Mouse (Mus musculus) spleen, adult 2 months (tissue): ENCODE measurements around the gene Mgll. TPM values are rescaled to one million over a fixed set of nuclear protein-coding genes. Genes with fewer than 3 reads are reported as not detected.

Experiments
- DNase-seq, 2 experiments: peaks; one replicate each; pipeline versions ENCODE4 v3.0.0 to v3.0.0-alpha.2; 2012 to 2021; ENCODE audit warnings: low spot score in 2 of 2, low read depth in 1 of 2
- H3K27ac ChIP-seq: fragments of 200-500 bp; 2 replicates; pipeline ENCODE4 v1.5.1; 2012; ENCODE audit warnings: low read length, inconsistent platforms; ENCODE audit not compliant: insufficient read depth
- H3K27me3 ChIP-seq: fragments of 200-500 bp; 2 replicates; pipeline ENCODE4 v1.6.1; 2012; ENCODE audit warnings: mild to moderate bottlenecking, moderate library complexity, low read length, inconsistent platforms; ENCODE audit not compliant: control insufficient read depth, insufficient read depth
- H3K36me3 ChIP-seq: fragments of 200-500 bp; 2 replicates; pipeline ENCODE4 v1.6.1; 2012; ENCODE audit warnings: mild to moderate bottlenecking, low read length, inconsistent platforms; ENCODE audit not compliant: control insufficient read depth, insufficient read depth
- H3K4me1 ChIP-seq: fragments of 200-500 bp; 2 replicates; pipeline ENCODE4 v1.6.1; 2011; ENCODE audit warnings: inconsistent platforms; ENCODE audit not compliant: control insufficient read depth, insufficient read depth, insufficient read length
- H3K4me3 ChIP-seq: fragments of 200-500 bp; 2 replicates; pipeline ENCODE4 v1.5.1; 2011; ENCODE audit warnings: mild to moderate bottlenecking, inconsistent platforms; ENCODE audit not compliant: insufficient read depth, insufficient read length; ENCODE audit errors: extremely low read depth
- CTCF ChIP-seq: fragments of 200-500 bp; IDR thresholded peaks from 2 replicates; pipeline ENCODE4 v1.5.1; 2011; ENCODE audit warnings: mild to moderate bottlenecking, inconsistent platforms; ENCODE audit not compliant: insufficient read depth, insufficient read length, insufficient replicate concordance; ENCODE audit errors: extremely low read depth
- POLR2A ChIP-seq: fragments of 200-500 bp; IDR thresholded peaks from 2 replicates; pipeline ENCODE4 v1.6.1; 2011; ENCODE audit warnings: low read depth, low read length, inconsistent platforms
- WGBS: fragments of 180-500 bp; shearing (Covaris S2); methylation state at CpG from one replicate; pipeline ENCODE4 v1.1.7; 2018; 5-methylcytosine and 5-hydroxymethylcytosine counted together
- polyA plus RNA-seq: library from polyadenylated mRNA; depleted of rRNA; stranded (reverse); fragments of >200 nt; gene quantifications from 2 replicates; pipeline ENCODE4 v1.2.3, GENCODE M21; 2012

Mgll gene
- polyA plus RNA-seq, 1 experiment = 43.1 TPM

- WGBS = 70% methylated on average over 5 of the region's 5 CpGs
Observed at GRCm38 (mm10) chr6:88832663-88833062, 108.5 kb downstream of the Mgll start.

DNA sequence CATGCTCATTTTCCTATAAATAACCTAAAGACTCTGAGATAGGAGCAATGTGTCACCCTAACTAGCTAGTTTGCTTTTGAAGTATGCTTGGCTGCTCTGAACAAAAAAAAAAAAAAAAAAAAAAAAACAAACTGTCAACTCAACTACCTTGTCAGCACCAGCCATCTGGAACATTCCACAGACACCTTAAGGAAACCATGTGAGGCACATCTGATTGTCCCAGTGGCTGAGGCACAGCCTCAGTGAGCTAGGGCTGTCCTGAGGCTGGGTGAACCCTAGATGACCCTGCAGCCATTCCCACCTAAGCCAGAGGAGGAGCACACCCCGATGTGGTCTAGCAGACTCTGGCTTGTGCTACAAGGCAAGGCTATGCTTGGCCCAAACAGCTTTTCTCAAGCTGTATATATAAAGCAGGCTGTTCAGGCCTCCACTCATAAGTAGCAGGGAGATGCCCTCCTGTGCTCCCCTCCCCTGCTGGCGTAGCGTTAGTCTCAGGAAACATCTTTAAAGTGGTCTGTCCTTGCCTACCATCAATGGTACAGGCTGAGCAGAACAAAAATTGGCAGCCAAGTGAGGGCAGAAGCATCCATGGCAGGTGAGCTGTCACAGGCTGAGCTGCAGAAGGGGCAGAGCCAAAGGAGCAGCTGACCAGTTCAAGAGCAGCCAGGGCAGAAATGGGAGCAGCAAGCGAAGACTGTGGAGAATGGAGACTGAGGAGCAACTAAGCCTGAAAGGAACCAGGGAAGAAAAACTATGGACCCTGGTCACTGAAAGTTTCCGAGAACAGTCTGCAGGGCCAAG, 109.3 kb downstream of the Mgll start:
- DNase-seq = no peak
- TF ChIP-seq CTCF (no peak), POLR2A (no peak)
- Histone ChIP-seq H3K4me3 (no peak overlapping the region), H3K36me3 (peaks cover 23% of the 10 kb centered on the region), H3K27me3 (no peaks in the 10 kb centered on the region), H3K27ac (no peak overlapping the region), H3K4me1 (peaks cover 4% of the 10 kb centered on the region; the same call in 1 of the 2 replicates)
- WGBS = 67% methylated on average over 5 of the region's 5 CpGs

More at GRCm38 (mm10) chr6:88832663-88833062, 108.5 kb downstream of the Mgll start:
- H3K27ac ChIP-seq = no peak overlapping the region
- no peak for TF ChIP-seq POLR2A
- TF ChIP-seq CTCF = no peak
- H3K27me3 ChIP-seq = no peaks in the 10 kb centered on the region
- no peak for DNase-seq
- peaks cover 8% of the 10 kb centered on the region; the same call in 1 of the 2 replicates for H3K4me1 ChIP-seq
- peaks cover 15% of the 10 kb centered on the region for H3K36me3 ChIP-seq
- no peak overlapping the region for H3K4me3 ChIP-seq

DNA sequence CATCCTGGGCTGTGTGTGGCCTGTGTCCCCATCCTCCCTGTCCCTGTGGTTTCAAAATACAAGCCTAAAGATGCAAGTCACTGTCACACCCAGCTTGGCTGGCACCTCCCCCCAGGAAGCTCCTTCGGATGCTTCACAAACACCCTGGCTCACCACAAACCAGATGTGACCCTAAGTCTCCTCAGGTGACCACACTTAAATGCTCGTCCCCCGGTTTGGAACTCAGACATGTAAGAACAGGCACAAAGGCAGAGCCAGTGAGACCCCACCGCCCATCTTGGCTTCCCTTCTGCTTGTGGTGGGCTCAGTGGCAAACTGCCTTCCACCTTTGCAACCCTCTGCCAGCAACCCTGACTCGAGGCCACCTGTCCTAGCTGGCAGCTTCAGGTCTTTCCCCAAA, 110.8 kb downstream of the Mgll start:
- peak overlapping the region; percentile 17; the same call in 1 of the 2 replicates for H3K27ac ChIP-seq
- H3K27me3 ChIP-seq = no peaks in the 10 kb centered on the region
- DNase-seq = no peak
- peaks cover 4% of the 10 kb centered on the region; the same call in 1 of the 2 replicates for H3K4me1 ChIP-seq
- TF ChIP-seq POLR2A = no peak
- TF ChIP-seq CTCF = no peak
- H3K36me3 ChIP-seq = peaks cover 31% of the 10 kb centered on the region
- 14% methylated on average over 5 of the region's 5 CpGs for WGBS
- H3K4me3 ChIP-seq = no peak overlapping the region

DNA sequence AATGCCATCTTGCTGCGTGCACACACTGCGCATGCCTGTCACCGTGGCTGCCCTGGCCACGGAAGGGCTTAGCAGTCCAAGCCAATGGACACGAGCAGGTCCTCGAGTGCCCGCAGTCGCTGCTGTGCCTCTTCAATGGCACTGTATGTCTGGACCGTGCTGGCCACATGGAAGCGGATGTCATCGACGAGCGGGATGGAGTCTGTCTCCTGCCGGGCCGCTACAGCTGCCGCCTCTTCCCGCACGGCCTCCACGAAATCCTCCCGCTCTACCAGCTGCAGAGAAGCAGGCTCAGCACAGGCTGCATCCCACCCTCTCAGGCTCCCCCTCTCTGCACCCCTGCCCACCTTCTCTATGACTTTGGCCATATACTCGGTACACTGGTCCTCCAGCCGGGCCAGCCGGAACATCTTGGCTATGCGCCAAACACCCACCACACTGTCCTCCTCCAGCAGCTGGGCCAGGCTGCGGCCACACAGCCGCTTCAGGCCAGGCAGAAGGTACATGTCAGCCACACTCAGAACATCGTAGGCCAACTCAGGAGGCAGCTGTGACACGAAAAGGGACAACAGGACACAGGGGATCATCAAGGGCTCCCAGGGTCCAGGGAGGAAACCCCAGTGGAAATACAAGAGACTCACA, 112.1 kb downstream of the Mgll start:
- TF ChIP-seq CTCF = no peak
- no peak for TF ChIP-seq POLR2A
- H3K4me3 ChIP-seq = no peak overlapping the region
- no peaks in the 10 kb centered on the region for H3K27me3 ChIP-seq
- H3K27ac ChIP-seq = no peak overlapping the region
- WGBS = 93% methylated on average over 28 of the region's 28 CpGs
- H3K36me3 ChIP-seq = peaks cover 31% of the 10 kb centered on the region
- DNase-seq = no peak
- peaks cover 7% of the 10 kb centered on the region; the same call in 1 of the 2 replicates for H3K4me1 ChIP-seq

DNA sequence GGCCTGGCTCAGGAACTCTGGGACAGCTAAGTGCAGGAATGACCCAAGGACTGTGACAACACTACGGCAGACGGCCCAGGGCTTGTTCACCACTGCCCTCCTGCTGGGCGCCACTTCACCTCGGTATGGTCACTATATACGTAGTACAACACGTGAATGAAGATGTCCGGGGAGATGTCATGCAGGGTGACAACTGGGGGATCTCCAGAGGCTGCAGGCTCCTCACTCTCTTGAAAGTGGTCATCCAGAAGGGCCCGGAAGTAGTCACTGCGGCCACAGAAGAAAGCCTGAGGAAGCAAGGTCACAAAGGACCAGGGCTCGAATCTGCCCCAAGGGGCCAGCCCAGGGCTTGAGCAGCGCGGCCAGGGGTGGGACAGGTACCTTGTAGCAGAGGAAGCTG, 113.8 kb downstream of the Mgll start:
- DNase-seq = no peak
- TF ChIP-seq POLR2A (no peak), CTCF (no peak)
- no peaks in the 10 kb centered on the region for H3K27me3 ChIP-seq
- H3K4me3 ChIP-seq = no peak overlapping the region
- no peak overlapping the region for H3K27ac ChIP-seq
- 95% methylated on average over 12 of the region's 12 CpGs for WGBS
- H3K4me1 ChIP-seq = peaks cover 11% of the 10 kb centered on the region
- peaks cover 31% of the 10 kb centered on the region for H3K36me3 ChIP-seq

DNA sequence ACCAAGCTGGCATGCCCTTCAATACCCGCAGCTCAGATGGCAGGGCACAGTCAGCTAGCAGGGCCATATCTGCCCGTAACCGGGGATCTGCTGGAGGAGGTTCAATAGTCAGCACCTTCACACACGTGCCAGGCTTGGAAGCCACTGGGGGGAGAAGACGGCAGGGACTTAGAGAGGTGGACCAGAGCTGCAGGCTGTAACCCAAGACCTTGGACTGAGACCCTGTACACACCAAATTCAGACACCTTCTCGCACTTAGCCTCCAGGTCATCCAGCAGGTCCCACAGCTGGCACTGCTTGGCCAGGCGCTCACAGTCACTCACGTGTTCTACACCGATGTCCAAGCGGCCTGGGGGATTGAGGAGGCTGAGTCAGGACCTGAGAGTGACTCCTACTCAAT, 114.4 kb downstream of the Mgll start:
- Histone ChIP-seq H3K27ac (no peak overlapping the region), H3K27me3 (no peaks in the 10 kb centered on the region), H3K36me3 (peaks cover 31% of the 10 kb centered on the region), H3K4me3 (no peak overlapping the region), H3K4me1 (peaks cover 11% of the 10 kb centered on the region)
- 97% methylated on average over 10 of the region's 10 CpGs for WGBS
- no peak for DNase-seq
- TF ChIP-seq POLR2A (no peak), CTCF (no peak)
